Mouse (Mus musculus): ENCODE measurements around the gene Hist1h3c. TPM values are rescaled to one million over a fixed set of nuclear protein-coding genes. Genes with fewer than 3 reads are reported as not detected.
"Not testable (repeated sequence)": the region's sequence is repeated elsewhere in the genome, so short reads cannot be mapped to it uniquely, and the experiment has no call there.

Hist1h3c gene
- polyA plus RNA-seq, 1 experiment from 2014 or later: 6.8 TPM

GRCm38 (mm10) chr13:23753314-23754078 is 8.1 kb upstream of the Hist1h3c start:
- WGBS: 59% methylated on average over 4 of the region's 4 CpGs
- Histone ChIP-seq H3K27me3 (replicated peaks) (no peaks in the 10 kb centered on the region), H3K9me3 (no peaks in the 10 kb centered on the region), H3K4me1 (peaks cover 3% of the 10 kb centered on the region; the same call in 1 of the 2 replicates), H3K9ac (no peak overlapping the region), H3K36me3 (no peaks in the 10 kb centered on the region), H3K4me2 (replicated peaks) (peak overlapping the region; percentile 64; the same call in 1 of the 2 replicates), H3K4me3 (no peak overlapping the region), H3K27ac (no peak overlapping the region)
- no peak for ATAC-seq (ENCODE audit: low FRiP score, low read depth)

DNA sequence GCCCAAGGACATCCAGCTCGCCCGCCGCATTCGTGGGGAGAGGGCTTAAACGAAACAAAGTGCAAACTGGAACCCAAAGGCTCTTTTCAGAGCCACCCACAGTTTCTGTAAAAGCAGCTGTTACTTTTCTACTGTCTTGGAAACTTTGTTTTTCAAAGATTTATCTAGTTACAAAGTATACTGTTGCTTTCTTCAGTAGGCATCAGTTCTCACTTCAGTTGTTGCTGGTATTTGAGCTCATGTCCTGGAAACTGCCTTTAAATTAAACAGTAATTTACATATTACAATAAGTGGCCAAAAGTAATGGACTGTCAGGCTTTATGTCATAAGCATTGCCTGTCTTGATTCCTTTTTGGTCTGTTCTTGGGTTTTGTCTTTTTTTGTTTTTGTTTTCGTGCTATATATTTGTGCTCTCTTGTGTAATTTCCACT is 7.4 kb upstream of the Hist1h3c start:
- H3K4me3 ChIP-seq: peak overlapping the region; percentile 21

GRCm38 (mm10) chr13:23752067-23752741 is 6.8 kb upstream of the Hist1h3c start, which contains the start of gene Hist1h3b:
Hist1h3b (plus strand) TSS chr13:23752267.
- H3K4me2 ChIP-seq (replicated peaks): peak within 1 kb of the TSS; percentile 64
- peak within 1 kb of the TSS; percentile 55; the same call in 1 of the 2 replicates for H3K9ac ChIP-seq
- not testable (repeated sequence) for H3K27me3 ChIP-seq (replicated peaks); H3K9me3 ChIP-seq; H3K36me3 ChIP-seq; H3K4me1 ChIP-seq
- peak within 1 kb of the TSS; percentile 82 for H3K27ac ChIP-seq
- ATAC-seq (ENCODE audit: low FRiP score, low read depth): peak; percentile 84
- WGBS: under 1% methylated on average over 21 of the region's 47 CpGs
- H3K4me3 ChIP-seq: peak within 1 kb of the TSS; percentile 35

More for the DNA sequence above, 7.4 kb upstream of the Hist1h3c start:
- Histone ChIP-seq H3K9me3 (no peaks in the 10 kb centered on the region), H3K9ac (peak overlapping the region; percentile 53; the same call in 1 of the 2 replicates), H3K4me1 (peaks cover 8% of the 10 kb centered on the region; the same call in 1 of the 2 replicates), H3K27ac (0 out of 2 replicates have a peak overlapping the region, but pooled peaks have one; percentile 8), H3K36me3 (no peaks in the 10 kb centered on the region), H3K27me3 (replicated peaks) (no peaks in the 10 kb centered on the region), H3K4me2 (replicated peaks) (peak overlapping the region; percentile 64)
- no peak for ATAC-seq (ENCODE audit: low FRiP score, low read depth)
- 3% methylated on average over 6 of the region's 6 CpGs for WGBS

- 0 out of 2 replicates have a peak, but pooled peaks have one; percentile 27 for ATAC-seq (ENCODE audit: low FRiP score, low read depth)
- H3K27me3 ChIP-seq (replicated peaks): no peaks in the 10 kb centered on the region
- no peaks in the 10 kb centered on the region for H3K36me3 ChIP-seq
- H3K4me1 ChIP-seq: peaks cover 5% of the 10 kb centered on the region; the same call in 1 of the 2 replicates
- H3K9ac ChIP-seq: peak overlapping the region; percentile 55; the same call in 1 of the 2 replicates
- peak overlapping the region; percentile 32; the same call in 1 of the 2 replicates for H3K27ac ChIP-seq
- H3K4me3 ChIP-seq: peak overlapping the region; percentile 35
- H3K9me3 ChIP-seq: no peaks in the 10 kb centered on the region
- peak overlapping the region; percentile 64 for H3K4me2 ChIP-seq (replicated peaks)
- WGBS: under 1% methylated on average over 11 of the region's 11 CpGs
Measured at GRCm38 (mm10) chr13:23751478-23751956, 6.1 kb upstream of the Hist1h3c start.

DNA sequence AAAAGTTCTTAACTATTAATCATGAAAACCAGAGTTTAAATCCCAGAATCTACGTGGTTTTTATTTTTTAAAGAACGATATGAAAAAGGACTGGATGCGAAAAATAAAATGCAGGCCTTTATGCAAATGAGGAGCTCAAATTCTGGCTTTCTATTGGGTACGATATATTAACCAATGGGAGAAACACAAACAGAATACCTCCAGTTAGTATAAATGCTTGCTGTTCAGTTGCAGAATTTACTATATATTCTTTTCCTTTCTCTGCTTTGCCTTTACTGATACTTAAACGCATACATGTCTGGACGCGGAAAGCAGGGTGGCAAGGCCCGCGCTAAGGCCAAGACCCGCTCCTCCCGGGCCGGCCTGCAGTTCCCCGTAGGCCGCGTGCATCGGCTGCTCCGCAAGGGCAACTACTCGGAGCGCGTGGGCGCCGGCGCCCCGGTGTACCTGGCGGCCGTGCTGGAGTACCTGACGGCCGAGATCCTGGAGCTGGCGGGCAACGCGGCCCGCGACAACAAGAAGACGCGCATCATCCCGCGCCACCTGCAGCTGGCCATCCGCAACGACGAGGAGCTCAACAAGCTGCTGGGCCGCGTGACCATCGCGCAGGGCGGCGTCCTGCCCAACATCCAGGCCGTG is 5.6 kb upstream of the Hist1h3c start, which contains the start of gene Hist1h2ab:
TSS of gene Hist1h2ab (plus strand) at position 288 of the 639 bp plus-strand sequence.
- Histone ChIP-seq H3K4me2 (replicated peaks) (peak within 1 kb of the TSS; percentile 64), H3K4me3 (peak within 1 kb of the TSS; percentile 35), H3K9ac (peak within 1 kb of the TSS; percentile 55; the same call in 1 of the 2 replicates), H3K27ac (peak within 1 kb of the TSS; percentile 82)
- not testable (repeated sequence) for H3K9me3 ChIP-seq; H3K27me3 ChIP-seq (replicated peaks); H3K36me3 ChIP-seq; H3K4me1 ChIP-seq
- under 1% methylated on average over 32 of the region's 47 CpGs for WGBS
- ATAC-seq (ENCODE audit: low FRiP score, low read depth): peak; percentile 34

GRCm38 (mm10) chr13:23749563-23750121 is 4.2 kb upstream of the Hist1h3c start:
- 92% methylated on average over 5 of the region's 5 CpGs for WGBS
- Histone ChIP-seq H3K9ac (no peak overlapping the region), H3K4me1 (peaks cover 5% of the 10 kb centered on the region; the same call in 1 of the 2 replicates), H3K27ac (no peak overlapping the region), H3K9me3 (no peaks in the 10 kb centered on the region), H3K36me3 (no peaks in the 10 kb centered on the region), H3K4me3 (no peak overlapping the region), H3K27me3 (replicated peaks) (no peaks in the 10 kb centered on the region), H3K4me2 (replicated peaks) (no peak overlapping the region)
- no peak for ATAC-seq (ENCODE audit: low FRiP score, low read depth)

- H3K4me1 ChIP-seq: peaks cover 5% of the 10 kb centered on the region; the same call in 1 of the 2 replicates
- WGBS: 8% methylated on average over 4 of the region's 4 CpGs
- no peaks in the 10 kb centered on the region for H3K27me3 ChIP-seq (replicated peaks)
- no peak overlapping the region for H3K9ac ChIP-seq
- no peaks in the 10 kb centered on the region for H3K36me3 ChIP-seq
- H3K9me3 ChIP-seq: no peaks in the 10 kb centered on the region
- no peak overlapping the region for H3K27ac ChIP-seq
- peak overlapping the region; percentile 60 for H3K4me2 ChIP-seq (replicated peaks)
- ATAC-seq (ENCODE audit: low FRiP score, low read depth): no peak
- H3K4me3 ChIP-seq: no peak overlapping the region
Measured at GRCm38 (mm10) chr13:23747892-23748288, 2.5 kb upstream of the Hist1h3c start.

GRCm38 (mm10) chr13:23747081-23747891 is 1.9 kb upstream of the Hist1h3c start:
- peak; percentile 8; the same call in 1 of the 2 replicates for ATAC-seq (ENCODE audit: low FRiP score, low read depth)
- 2% methylated on average over 13 of the region's 13 CpGs for WGBS

GRCm38 (mm10) chr13:23746201-23747080 is 1.0 kb upstream of the Hist1h3c start, which contains the start of gene Hist1h2bb:
Hist1h2bb (plus strand) TSS chr13:23746734.
- not testable (repeated sequence) for H3K4me1 ChIP-seq; H3K36me3 ChIP-seq; H3K9me3 ChIP-seq; H3K27me3 ChIP-seq (replicated peaks)
- under 1% methylated on average over 47 of the region's 58 CpGs for WGBS
- peak within 1 kb of the TSS; percentile 39 for H3K4me3 ChIP-seq
- peak within 1 kb of the TSS; percentile 58 for H3K9ac ChIP-seq
- peak; percentile 89 for ATAC-seq (ENCODE audit: low FRiP score, low read depth)
- H3K27ac ChIP-seq: peak within 1 kb of the TSS; percentile 94
- peak within 1 kb of the TSS; percentile 60 for H3K4me2 ChIP-seq (replicated peaks)

More at GRCm38 (mm10) chr13:23747081-23747891, 1.9 kb upstream of the Hist1h3c start:
- Histone ChIP-seq H3K27me3 (replicated peaks) (no peaks in the 10 kb centered on the region), H3K4me1 (peaks cover 5% of the 10 kb centered on the region; the same call in 1 of the 2 replicates), H3K9me3 (no peaks in the 10 kb centered on the region), H3K27ac (peak overlapping the region; percentile 94), H3K4me2 (replicated peaks) (peak overlapping the region; percentile 60), H3K9ac (peak overlapping the region; percentile 38; the same call in 1 of the 2 replicates), H3K4me3 (peak overlapping the region; percentile 29), H3K36me3 (no peaks in the 10 kb centered on the region)

All from neural tube, embryonic 12.5 days (tissue).